Mouse (Mus musculus): ENCODE measurements around the gene Gm44790. TPM values are rescaled to one million over a fixed set of nuclear protein-coding genes. Genes with fewer than 3 reads are reported as not detected.

The Gm44790 gene
- polyA plus RNA-seq, 1 experiment from 2014 or later: 0.68 TPM

Other genes starting within 250 kb of the Gm44790 start
- 1.8 TPM in 2 replicates for gene Tgfa, start 231.4 kb upstream of the Gm44790 start, polyA plus RNA-seq (2016; fragmentation: Nextera tagmentation; extraction: Ambion mirVana)
- 118 and 120 TPM in 2 replicates for gene Fam136a, start 61.0 kb upstream of the Gm44790 start, polyA plus RNA-seq (2016; fragmentation: Nextera tagmentation; extraction: Ambion mirVana)
- gene Snrpg, start 55.4 kb upstream of the Gm44790 start, polyA plus RNA-seq (2016; fragmentation: Nextera tagmentation; extraction: Ambion mirVana): 580 and 612 TPM in 2 replicates
- 128 and 129 TPM in 2 replicates for gene Pcyox1, start 29.5 kb upstream of the Gm44790 start, polyA plus RNA-seq (2016; fragmentation: Nextera tagmentation; extraction: Ambion mirVana)
- 356 and 362 TPM in 2 replicates for gene Tia1, start 22.4 kb upstream of the Gm44790 start, polyA plus RNA-seq (2016; fragmentation: Nextera tagmentation; extraction: Ambion mirVana)
- gene C87436, start 11.7 kb downstream of the Gm44790 start, polyA plus RNA-seq (2016; fragmentation: Nextera tagmentation; extraction: Ambion mirVana): 26.6 and 30.6 TPM in 2 replicates
- gene Pcbp1, start 99.7 kb downstream of the Gm44790 start, polyA plus RNA-seq (2016; fragmentation: Nextera tagmentation; extraction: Ambion mirVana): 570 and 583 TPM in 2 replicates
- gene Asprv1, start 201.5 kb downstream of the Gm44790 start, polyA plus RNA-seq (2016; fragmentation: Nextera tagmentation; extraction: Ambion mirVana): 0.29 and 0.43 TPM in 2 replicates
- 30.3 and 31.1 TPM in 2 replicates for gene Mxd1, start 242.5 kb downstream of the Gm44790 start, polyA plus RNA-seq (2016; fragmentation: Nextera tagmentation; extraction: Ambion mirVana)